Mouse (Mus musculus) brain, embryonic 14.5 days (tissue): Measurements from ENCODE around the gene Dot1l.

ENCODE experiments used
- CTCF ChIP-seq: fragments of 200-500 bp; IDR thresholded peaks from 2 replicates; pipeline ENCODE4 v1.5.1; 2012; ENCODE audit warnings: inconsistent platforms, mild to moderate bottlenecking, moderate library complexity, borderline replicate concordance; ENCODE audit not compliant: insufficient read depth, insufficient read length; ENCODE audit errors: extremely low read depth
- POLR2A ChIP-seq: fragments of 200-500 bp; IDR thresholded peaks from 2 replicates; pipeline ENCODE4 v1.6.1; 2012; ENCODE audit warnings: mild to moderate bottlenecking, inconsistent platforms, borderline replicate concordance; ENCODE audit not compliant: poor library complexity, insufficient read depth, insufficient read length, severe bottlenecking; ENCODE audit errors: extremely low read depth

GRCm38 (mm10) chr10:80796307-80796848, 41.4 kb downstream of the Dot1l start:
- TF ChIP-seq CTCF (no peak), POLR2A (no peak)
